Mouse (Mus musculus) spleen, adult 12 weeks (tissue): ENCODE measurements around the gene Olfr1432.
"Not testable (repeated sequence)": the region's sequence is repeated elsewhere in the genome, so short reads cannot be mapped to it uniquely, and the experiment has no call there.

ENCODE experiments used
- DNase-seq: peaks from one replicate; pipeline ENCODE4 v3.0.0; 2022; ENCODE audit warnings: low spot score

Olfr1432 gene

GRCm38 (mm10) chr19:12232496-12232895, at the start of gene Olfr1432:
Gene Olfr1432, minus strand, starts transcription at chr19:12232596.
- not testable (repeated sequence) for DNase-seq

GRCm38 (mm10) chr19:12279554-12279953, 47.2 kb upstream of the Olfr1432 start, which contains the start of gene Olfr1434:
Gene Olfr1434, plus strand, starts transcription at chr19:12279854.
- DNase-seq, result no peak

GRCm38 (mm10) chr19:12260732-12261131, 28.3 kb upstream of the Olfr1432 start, which contains the start of gene Olfr235:
Gene Olfr235, plus strand, starts transcription at chr19:12261032.
- no peak for DNase-seq

- no peak for DNase-seq
These were observed 9.2 kb upstream of the Olfr1432 start, which contains the start of gene Olfr262 for GRCm38 (mm10) chr19:12241559-12241958. Gene Olfr262, minus strand, starts transcription at chr19:12241659.

GRCm38 (mm10) chr19:12200334-12200733, 32.1 kb downstream of the Olfr1432 start, which contains the start of gene Olfr1431:
Gene Olfr1431, plus strand, starts transcription at chr19:12200634.
- no peak for DNase-seq

GRCm38 (mm10) chr19:12199076-12199475, 33.3 kb downstream of the Olfr1432 start:
- DNase-seq, result not testable (repeated sequence)
